Mouse (Mus musculus) C2C12 (cell line): ENCODE data around the gene Vmn2r94.

ENCODE experiments used
- CEBPB ChIP-seq: IDR thresholded peaks from one replicate; pipeline ENCODE4 v1.6.1; 2011; ENCODE audit warnings: low read depth, mild to moderate bottlenecking, control low read depth, moderate library complexity
- CTCF ChIP-seq: IDR thresholded peaks from one replicate; pipeline ENCODE4 v1.5.1; 2011; ENCODE audit not compliant: control insufficient read depth, insufficient read depth, insufficient read length
- FOSL1 ChIP-seq: IDR thresholded peaks from one replicate; pipeline ENCODE4 v1.8.0; 2011; ENCODE audit warnings: mild to moderate bottlenecking, low read length; ENCODE audit not compliant: poor library complexity, insufficient read depth, severe bottlenecking
- MAX ChIP-seq: IDR thresholded peaks from one replicate; pipeline ENCODE4 v1.6.1; 2011; ENCODE audit warnings: mild to moderate bottlenecking, control low read depth
- MYOG ChIP-seq: IDR thresholded peaks from one replicate; pipeline ENCODE4 v1.6.1; 2011; ENCODE audit not compliant: control insufficient read depth, insufficient read length; ENCODE audit errors: extremely low read depth
- USF1 ChIP-seq: IDR thresholded peaks from one replicate; pipeline ENCODE4 v1.6.1; 2011; ENCODE audit warnings: low read depth, mild to moderate bottlenecking, control low read depth, moderate library complexity

DNA sequence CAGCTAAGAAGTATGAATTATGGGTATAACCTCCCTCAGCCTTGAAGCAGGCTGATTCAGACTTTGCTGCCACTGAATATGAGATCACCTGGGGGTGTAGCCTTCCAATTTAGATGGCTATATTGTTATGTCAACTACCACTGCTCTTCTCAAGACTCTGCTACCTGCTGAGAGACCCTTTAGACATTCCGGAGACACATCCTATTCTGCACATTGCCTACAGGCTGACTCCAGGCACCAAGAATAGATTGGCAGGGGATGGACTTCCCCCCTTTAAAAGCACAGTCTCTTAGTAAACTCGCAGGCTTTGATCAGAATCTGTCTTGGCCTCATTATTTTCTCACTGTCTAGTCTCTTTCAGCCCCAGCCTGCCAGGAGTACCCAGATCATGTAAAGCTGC is 45.6 kb downstream of the Vmn2r94 start:
- TF ChIP-seq CTCF, result no peak
- TF ChIP-seq MAX, result no peak
- no peak for TF ChIP-seq MYOG
- TF ChIP-seq USF1, result no peak
- TF ChIP-seq CEBPB, result no peak
- no peak for TF ChIP-seq FOSL1
